Mouse (Mus musculus): Measurements from ENCODE around the gene Ppargc1a.

The Ppargc1a gene

GRCm38 (mm10) chr5:51567659-51568058 is at the start of gene Ppargc1a:
Gene Ppargc1a, minus strand, starts transcription at chr5:51567726.
- peak; percentile 16 for DNase-seq (ENCODE audit: low spot score)

DNA sequence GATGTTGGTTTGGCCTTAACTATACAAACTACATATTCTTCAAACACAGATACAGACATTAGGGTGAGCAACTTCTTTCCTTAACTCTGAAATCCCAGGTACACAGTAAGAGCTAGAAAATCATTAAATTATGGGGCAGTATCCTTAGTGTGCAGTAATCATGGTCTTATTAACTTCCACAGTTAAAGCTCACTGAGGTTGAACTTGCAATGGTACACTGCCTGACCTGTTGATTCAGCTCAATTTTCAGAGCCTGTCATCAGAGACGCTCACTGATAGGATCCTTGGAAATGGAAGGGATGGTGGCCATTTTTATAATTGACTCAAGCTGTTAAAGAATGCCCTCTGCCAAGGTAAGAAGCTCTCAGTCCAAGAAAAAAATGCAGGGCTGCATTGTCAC is 49.4 kb upstream of the Ppargc1a start:
- no peak for DNase-seq (ENCODE audit: low spot score)

DNA sequence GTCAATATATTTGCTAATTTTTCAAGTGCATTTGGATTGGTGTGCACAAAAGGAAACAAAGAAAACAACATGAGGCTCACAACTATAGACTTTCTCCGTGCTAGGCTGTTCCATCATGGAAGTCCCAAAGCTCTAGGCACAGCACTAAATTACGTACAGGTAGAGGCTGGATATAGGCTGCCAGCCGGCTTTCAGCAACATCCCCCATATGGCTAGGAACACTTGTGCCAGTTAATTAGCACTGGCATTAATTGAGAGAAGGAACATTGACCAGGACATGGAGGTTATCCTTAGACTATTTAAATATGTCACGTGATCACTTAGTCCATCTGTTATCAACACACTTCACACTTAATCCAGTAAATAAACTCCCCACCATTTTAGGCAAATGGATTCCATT is 44.5 kb upstream of the Ppargc1a start:
- DNase-seq (ENCODE audit: low spot score) = no peak

- DNase-seq (ENCODE audit: low spot score) = no peak
These were observed 40.4 kb upstream of the Ppargc1a start for GRCm38 (mm10) chr5:51607686-51608480.

DNA sequence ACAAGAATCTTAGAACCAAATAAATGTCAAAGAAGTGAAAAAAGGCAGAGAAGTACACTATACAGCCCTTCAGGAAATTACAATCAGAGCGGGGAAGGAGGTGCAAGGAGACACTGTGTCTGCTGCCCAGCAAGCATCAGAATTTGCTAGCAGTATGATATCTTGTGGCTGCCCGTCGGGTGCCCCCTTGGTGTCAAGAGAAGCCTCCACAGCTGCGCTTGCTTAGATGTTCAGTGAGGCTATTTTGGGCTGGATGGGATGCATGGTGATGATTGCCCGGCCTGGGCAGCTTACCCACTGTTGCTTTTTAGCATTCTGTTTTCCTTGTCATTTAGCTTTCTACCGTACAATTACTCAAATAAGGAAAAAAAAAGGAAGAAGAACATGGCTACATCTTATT is 32.0 kb upstream of the Ppargc1a start:
- no peak for DNase-seq (ENCODE audit: low spot score)

- DNase-seq (ENCODE audit: low spot score) = no peak
These were observed 28.1 kb upstream of the Ppargc1a start for GRCm38 (mm10) chr5:51595644-51596043.

DNA sequence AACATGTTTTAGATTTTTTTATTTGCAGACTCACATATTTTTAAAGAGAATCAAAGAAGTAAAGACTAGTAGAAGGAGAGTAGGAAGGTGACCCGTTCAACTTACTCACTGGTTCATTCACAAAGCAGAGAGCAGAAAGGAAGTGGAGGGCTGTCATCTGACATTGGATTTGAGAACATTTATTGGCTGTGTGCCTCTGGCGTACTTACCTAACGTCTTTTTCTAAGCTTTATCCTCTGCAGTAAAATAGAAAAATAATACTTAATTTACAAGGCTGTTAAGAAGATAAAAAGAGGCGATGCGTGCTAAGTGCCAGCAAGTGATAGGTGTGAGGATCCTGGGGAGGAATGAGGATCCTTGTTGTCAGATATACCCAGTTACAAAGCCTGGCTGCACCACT is 24.7 kb upstream of the Ppargc1a start:
- no peak for DNase-seq (ENCODE audit: low spot score)

- DNase-seq (ENCODE audit: low spot score) = peak; percentile 13
These were observed 24.1 kb upstream of the Ppargc1a start for GRCm38 (mm10) chr5:51591537-51592154.

DNA sequence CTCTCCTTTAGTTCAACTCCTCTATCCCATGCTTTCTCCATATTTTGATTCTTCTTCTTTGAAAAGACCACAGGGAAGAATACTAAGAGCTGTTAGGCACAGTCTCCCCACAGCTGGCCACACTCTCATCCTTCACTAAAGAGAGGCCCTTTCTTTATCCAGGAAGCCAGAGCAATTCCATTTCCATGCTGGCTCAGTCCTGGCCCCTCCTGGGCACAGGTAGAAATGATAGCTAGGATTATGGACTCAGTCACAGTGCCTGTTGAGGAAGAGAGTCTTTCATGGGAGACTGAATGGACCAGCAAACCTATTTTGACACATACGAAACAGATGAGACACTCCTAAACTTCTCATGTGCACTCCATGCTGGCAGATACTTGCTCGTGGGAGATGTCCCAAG is 18.7 kb upstream of the Ppargc1a start:
- DNase-seq (ENCODE audit: low spot score) = no peak

DNA sequence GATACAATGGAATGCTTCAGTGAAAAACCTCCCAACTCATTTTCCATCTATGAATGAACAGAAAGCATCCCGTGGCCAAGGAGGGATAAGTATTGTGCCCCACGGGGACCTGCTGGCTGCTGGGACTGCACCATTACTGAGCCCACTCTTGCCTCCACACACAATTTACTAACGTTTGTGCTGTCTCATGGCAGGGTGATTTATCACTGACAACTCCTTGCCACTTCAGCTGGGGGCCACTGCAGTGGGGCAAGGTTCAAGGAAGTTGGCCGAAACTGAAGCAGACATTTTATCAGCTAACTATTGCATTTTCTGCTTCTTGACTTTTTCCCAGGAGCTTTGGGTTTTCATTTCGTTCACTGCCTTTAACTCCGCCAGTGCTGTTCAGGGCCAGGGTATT is 17.5 kb upstream of the Ppargc1a start:
- no peak for DNase-seq (ENCODE audit: low spot score)

GRCm38 (mm10) chr5:51584186-51584585 is 16.7 kb upstream of the Ppargc1a start:
- DNase-seq (ENCODE audit: low spot score) = no peak

GRCm38 (mm10) chr5:51583632-51584031 is 16.1 kb upstream of the Ppargc1a start:
- no peak for DNase-seq (ENCODE audit: low spot score)

DNA sequence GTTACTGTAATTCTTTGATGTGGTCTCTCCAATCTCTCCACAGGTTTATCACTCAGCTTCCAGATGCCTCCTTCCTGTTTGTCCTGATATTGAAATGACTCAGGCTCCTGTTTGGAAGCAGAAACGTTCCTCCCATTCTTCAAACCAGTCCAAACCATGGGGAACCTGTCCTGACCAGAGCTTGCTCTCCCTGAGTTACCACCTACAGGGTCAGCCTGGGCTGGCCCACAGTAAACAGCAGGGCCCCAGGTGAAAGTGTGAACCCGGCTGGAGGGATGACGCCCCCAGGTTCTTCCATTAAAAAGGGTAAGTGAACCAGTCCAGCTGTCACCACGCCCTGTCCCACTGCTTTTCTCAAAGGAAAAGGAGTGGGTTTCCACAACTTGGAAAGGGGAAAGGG is 15.5 kb upstream of the Ppargc1a start:
- DNase-seq (ENCODE audit: low spot score) = no peak

DNA sequence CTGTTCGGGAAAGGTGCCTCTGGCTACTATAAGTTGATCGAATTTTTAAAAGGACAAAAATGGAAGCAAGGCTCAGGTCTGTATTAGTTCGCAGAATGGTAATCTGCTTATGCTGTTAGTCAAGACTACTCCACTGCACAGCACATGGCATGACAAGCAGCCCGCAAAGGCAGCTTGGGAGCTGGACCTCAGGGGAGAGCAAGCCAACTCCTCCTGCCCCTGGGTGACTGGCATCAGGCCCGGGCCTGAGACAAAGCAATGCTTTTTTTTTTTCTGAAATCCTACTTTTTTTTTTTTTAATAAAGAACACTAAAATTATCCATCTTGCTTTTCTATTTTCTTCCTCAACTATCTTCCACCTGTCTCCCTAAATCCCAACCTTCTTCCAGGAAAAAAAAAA is 15.1 kb upstream of the Ppargc1a start:
- no peak for DNase-seq (ENCODE audit: low spot score)

DNA sequence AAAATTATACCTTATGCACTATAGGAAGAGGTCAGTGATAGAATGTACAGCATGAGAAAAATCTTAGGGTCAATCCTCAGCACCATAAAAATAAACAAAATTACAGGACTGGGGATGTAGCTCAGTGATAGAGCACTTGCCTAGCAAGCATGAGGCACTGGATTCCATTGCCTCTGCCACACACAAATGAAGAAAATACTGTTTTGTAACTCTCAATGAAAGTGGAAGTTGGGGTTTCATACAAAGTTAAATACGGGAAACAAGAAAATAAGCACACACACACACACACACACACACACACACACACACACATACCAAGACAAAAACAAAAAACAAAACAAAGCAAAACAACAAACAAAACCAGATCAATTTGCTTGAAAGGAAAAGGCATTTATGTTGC is 10.1 kb upstream of the Ppargc1a start:
- DNase-seq (ENCODE audit: low spot score) = no peak

DNA sequence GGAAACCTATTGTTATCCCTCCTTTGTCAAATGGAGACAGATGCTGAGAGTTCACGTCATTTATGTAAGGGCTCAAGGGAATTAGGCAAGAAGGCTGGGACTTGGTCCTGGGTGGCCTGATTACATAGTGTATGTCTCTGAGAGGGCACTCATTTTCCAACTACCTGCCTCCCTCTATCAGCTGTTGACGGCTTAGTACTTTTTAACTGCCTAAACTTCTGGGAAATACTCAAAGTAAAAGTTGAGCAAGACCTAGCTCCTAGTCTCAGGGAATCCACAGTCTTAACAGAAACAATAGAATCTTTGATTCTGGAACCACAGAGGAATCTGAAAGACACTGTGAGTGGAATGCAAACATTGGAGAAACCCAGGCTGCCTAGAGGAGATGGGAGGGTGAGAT is 6.2 kb upstream of the Ppargc1a start:
- DNase-seq (ENCODE audit: low spot score) = no peak

DNA sequence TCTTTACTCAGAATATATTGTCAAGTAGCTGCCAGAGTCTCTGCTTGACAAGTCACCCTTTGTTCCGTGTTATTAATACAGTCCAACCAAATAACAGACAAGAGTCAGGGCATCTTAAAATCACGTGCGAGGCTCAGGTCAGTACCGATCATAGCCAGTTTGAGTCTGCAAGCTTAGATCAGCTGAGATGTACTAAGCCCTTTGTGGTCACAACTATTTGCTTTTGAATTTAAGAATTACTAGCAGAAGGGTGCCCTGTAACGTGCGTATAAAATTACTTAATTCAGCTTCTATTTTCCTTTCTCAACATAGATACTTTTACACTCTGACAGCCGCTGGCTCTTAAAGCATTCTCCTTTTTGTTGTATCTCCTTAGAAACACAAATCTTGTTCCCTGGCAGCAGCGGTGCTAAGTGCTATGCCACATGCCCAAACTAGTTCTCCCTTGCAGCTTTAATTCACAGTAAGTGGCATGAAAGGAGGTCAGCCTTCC is 718 bp upstream of the Ppargc1a start:
- DNase-seq (ENCODE audit: low spot score) = no peak

GRCm38 (mm10) chr5:51565672-51566071 is 1.9 kb downstream of the Ppargc1a start:
- no peak for DNase-seq (ENCODE audit: low spot score)

GRCm38 (mm10) chr5:51565038-51565437 is 2.5 kb downstream of the Ppargc1a start:
- no peak for DNase-seq (ENCODE audit: low spot score)

GRCm38 (mm10) chr5:51563574-51563973 is 4.0 kb downstream of the Ppargc1a start:
- no peak for DNase-seq (ENCODE audit: low spot score)

GRCm38 (mm10) chr5:51557607-51558278 is 9.8 kb downstream of the Ppargc1a start:
- DNase-seq (ENCODE audit: low spot score) = no peak

GRCm38 (mm10) chr5:51553671-51554070 is 13.9 kb downstream of the Ppargc1a start:
- DNase-seq (ENCODE audit: low spot score) = peak; percentile 61

DNA sequence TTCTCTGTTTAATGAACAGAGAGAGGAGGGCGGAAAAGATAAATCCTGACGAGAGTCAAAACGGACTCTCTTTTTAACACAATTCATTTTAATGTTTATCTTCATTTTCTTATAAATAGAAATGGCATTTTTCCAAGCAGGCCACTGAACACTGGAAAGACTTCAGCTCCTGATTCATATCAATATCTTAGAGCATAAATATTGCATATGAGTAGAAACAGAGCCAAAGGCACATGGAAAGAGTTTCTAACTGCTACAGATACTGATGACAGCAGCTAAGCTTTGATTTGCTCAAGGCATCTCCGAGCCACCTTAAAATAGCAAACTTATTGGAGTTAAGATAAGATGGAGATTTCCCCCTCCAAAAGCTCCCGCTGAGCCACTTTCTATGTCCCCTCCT is 14.3 kb downstream of the Ppargc1a start:
- DNase-seq (ENCODE audit: low spot score) = peak; percentile 46

Data from retina, embryonic 14.5 days (tissue).